Mouse (Mus musculus) testis, adult 2 months (tissue): Measurements from ENCODE around the gene Usp7.

Experiments
- CTCF ChIP-seq: fragments of 200-500 bp; IDR thresholded peaks from 2 replicates; pipeline ENCODE4 v1.5.1; 2012; ENCODE audit warnings: low read depth, mild to moderate bottlenecking, inconsistent platforms, low read length, moderate library complexity; ENCODE audit not compliant: control insufficient read depth, insufficient read depth, insufficient replicate concordance
- POLR2A ChIP-seq: fragments of 200-500 bp; IDR thresholded peaks from 2 replicates; pipeline ENCODE4 v1.6.1; 2012; ENCODE audit warnings: low read depth, mild to moderate bottlenecking, inconsistent platforms, low read length, moderate library complexity; ENCODE audit not compliant: control insufficient read depth

- TF ChIP-seq POLR2A: no peak
- TF ChIP-seq CTCF: no peak
Measured at GRCm38 (mm10) chr16:8836876-8837275, 44.8 kb upstream of the Usp7 start.
